Mouse (Mus musculus) retina, postnatal 1 day (tissue): ENCODE results near the gene Mks1.
"Not testable (repeated sequence)": the region's sequence is repeated elsewhere in the genome, so short reads cannot be mapped to it uniquely, and the experiment has no call there.

ENCODE experiments used
- DNase-seq: peaks from one replicate; pipeline ENCODE4 v3.0.0-alpha.2; 2012

Mks1 gene

DNA sequence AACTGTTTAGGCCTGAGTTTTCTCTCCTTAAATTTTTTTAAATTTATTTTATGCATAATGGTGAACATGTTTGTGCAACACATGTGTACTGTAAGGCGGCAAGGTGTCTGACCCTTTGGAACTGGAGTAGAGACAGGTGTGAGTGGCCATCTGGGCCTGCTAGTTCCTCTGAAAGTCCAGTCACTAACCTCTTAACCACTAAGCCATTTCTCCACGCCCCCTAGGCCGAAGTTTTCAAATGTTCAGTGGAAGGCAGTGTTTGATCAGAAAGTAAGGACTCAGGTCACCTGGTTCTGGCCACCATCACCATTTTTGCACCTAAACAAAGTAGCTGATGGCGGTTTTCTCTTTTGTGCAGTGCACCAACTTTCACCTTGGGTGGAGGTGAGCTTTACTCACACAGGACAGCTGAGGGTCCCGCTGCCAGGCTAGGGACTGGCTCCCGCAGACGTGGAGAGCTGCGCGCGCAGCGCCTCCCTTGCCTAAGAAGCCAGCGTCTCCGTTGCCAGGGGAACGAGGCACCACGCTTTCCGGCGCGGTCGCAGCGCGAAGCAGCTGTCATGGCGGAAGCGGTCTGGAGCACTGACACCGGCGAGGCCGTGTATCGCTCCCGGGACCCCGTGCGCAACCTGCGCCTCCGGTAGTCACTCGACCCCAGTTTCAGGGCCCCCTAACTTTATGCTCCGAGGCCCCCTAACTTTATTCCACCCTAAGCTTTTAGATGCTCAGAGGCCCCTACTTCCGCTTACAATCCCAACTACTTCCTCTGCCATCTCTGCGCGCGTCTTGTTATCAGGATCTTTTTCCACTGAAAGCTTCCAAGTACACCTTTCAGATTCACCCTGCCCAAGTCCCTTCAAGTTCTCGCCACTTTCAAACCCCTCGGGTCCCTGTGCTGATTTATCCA, at the start of gene Mks1:
TSS of gene Mks1 (plus strand) at position 526 of the 907 bp plus-strand sequence.
- DNase-seq, result peak; percentile 95

DNA sequence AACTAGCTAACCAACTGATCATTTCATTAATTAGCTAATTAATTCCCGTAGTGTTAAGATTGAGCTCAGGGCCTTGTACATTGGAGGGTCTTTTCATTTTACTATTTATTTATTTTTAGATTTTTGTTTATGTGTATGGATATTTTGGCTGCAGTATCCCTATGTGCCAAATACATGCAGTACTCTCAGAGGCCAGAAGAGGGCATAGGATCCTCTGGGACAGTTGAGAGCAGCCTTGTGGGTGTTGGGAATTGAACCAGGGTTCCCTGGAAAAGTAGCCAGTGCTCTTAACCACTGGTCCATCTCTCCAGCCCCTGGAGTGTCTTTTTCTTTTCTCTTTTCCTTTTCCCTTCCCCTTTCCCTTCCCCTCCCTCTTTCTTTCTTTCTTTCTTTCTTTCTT, 47.6 kb upstream of the Mks1 start:
- DNase-seq, result peak; percentile 48

DNA sequence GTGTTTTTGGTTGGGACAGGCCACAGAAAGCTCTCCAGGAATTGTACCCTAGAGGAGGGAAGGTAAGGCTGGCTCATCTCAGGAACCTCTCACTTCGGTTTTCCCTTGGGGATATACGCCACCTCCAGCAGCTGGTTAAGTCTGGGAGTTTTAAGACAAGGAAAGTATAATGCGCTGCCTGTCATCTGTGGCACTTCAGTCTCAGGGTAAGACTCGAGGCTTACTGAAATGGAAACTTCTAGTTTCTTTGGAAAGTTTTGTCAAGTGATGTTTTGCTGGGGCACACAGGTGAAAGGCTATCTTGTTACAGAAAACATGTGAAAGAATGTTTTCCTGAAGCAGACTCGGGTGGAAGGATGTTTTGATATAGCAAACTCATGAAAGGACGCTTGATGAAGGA, 45.6 kb upstream of the Mks1 start:
- DNase-seq, result no peak

DNA sequence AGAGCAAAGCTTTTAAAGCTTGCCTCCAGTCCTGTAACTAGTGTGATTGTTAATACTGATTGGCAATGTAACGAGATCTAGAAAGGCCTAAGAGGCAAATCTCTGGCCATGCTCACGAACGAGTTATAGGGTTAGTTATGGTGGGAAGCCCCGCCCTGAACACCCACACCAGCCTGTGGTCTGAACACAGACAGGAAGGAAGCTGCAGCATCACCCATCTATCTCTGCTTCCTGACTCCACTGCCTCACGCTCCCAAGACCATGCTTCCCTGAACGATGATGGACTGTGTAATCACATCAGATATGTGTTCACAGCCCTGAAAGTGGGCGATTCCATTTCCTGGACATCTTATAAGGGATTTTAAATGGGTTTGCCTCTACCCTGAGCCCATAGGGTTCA, 44.8 kb upstream of the Mks1 start:
- DNase-seq, result no peak

DNA sequence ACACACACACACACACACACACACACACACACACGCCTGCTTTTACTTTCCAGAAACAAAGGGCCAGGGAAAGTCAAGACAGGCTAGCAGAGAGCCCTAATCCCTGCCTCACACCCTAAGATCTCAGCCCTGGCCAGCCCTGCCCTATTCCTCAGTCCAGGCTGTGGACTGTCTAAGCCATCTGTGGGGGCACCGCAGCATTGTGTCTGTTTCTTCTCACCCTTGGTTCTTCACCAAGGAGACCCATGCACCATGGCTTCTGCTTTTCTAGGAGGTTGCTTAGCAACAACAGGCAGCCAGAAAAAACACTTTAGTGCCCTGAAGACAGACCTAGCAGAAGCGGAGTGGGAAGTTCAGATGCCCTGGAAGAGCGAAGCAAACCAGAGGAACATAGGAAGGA, 41.6 kb upstream of the Mks1 start:
- DNase-seq, result peak; percentile 36

DNA sequence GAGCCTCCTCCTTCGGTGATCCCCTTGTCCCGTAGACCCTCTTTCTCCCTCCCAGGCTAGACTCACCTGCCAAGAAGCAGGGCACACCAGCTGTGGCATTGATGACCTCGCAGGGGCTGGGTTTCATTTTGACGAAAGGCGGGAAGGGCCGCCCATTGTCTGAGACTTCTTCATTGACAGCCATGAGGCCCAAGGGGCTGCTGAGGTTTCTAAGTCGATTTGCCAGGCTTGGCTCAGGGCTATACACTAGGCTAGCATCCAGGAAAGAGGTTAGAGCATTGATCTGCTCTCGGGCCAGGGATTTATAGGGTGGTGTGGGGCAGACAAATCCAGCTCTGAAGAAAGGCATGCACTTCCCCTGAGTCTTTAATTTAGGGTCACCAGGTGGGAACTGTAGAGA, 38.2 kb upstream of the Mks1 start:
- no peak for DNase-seq

DNA sequence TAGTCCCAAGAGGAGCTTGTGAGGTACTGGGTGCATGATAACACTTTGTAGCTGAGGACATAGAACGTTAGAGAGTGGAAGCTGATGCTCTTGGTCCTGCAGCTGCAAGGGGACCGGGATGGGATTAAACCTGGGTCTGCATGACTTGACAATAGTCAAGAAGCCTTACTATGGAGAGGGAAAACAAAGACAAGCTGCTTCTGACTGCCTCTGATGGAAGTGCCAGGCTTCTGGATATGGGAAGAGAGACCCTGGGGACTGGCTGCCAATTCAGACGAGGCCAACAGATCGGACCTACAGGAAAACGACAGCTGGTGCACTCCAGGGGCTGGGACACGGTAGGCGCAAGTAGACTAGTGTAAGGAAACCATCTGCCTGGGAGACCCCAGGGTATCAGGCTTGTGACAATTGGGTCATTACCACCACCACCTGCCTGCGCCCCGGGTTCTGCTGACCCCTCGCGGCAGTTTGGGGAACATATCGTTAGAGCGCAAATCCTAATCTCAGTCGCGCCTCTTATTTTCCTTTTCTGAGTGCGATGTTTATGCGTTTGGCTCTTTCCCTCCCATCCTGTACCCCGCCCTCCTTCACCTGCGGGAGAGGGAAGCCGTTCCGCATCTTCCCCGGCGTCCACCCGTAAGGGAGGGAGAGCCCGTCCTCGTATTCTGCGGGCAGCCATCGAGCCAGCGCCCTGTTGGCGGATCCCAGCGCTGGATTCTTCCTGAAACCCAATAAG, 36.1 kb upstream of the Mks1 start:
- DNase-seq, result peak; percentile 92

DNA sequence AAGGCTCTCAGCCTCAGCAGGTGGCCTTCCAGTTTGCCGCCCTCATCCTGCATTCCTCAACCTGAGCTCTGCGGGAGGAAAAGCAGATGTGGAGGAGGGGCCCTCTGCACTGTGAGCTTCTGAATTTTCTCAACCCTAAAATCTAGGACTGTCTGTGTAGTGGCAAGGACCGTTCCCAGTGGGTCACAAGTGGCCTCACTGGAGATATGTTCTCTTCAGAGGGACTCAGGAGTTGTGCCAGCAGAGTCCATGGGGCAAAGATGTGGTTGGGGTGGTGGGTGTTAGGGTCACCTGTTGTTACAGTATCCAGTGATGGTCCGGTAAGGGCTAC, 35.6 kb upstream of the Mks1 start:
- no peak for DNase-seq

DNA sequence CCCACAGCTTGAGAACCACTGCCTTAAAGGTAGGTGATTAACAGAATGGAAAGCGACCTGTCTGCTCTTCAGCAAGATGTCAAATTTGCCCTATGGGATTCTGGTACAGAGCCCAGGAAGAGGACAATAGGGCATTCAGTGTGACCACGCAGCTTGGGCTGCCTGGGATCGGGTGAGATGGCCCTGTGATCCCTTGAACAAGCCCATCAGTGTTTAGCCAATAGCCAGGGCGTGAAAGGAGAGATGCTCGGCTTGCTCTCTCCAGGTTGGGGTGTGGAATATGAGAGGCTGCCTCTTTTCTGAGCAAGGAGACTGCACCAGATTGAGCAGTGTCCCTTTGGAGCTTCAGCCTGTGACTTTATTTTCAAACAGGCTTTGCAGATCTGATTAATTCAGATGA, 31.5 kb upstream of the Mks1 start:
- DNase-seq, result no peak

DNA sequence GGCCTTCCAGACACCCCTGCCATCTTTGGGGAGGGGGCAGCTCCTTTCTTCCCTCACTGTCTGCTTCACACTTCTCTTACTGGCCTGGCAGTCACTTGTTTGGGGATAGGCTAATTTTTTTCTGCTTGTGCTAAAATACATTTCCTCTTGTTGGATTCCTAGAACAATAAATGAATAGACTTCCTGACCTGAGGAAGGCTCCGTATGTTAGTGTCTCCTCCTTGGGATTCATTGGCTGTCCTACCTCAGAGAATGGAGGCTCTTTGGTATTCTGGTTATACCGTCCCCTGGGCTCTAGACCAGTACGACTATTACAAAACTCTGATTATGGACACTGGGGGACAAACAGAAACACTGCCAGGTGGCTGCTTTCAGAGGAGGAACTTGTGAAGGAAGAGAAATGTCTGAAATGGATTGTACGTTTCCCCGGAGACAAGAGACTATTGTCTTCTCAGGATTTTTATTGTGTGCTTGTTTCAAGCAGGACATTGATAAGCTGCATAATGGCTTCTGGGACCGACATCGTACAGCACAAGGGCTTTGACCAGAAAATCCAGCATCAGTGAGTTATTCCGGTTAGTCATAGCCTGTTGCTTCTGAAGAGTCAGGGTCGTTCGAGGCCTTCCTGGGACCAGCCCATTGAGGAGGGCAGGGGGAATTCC, 24.6 kb upstream of the Mks1 start, which contains the start of gene Lpo:
TSS of gene Lpo (minus strand) at position 51 of the 662 bp plus-strand sequence.
- no peak for DNase-seq

DNA sequence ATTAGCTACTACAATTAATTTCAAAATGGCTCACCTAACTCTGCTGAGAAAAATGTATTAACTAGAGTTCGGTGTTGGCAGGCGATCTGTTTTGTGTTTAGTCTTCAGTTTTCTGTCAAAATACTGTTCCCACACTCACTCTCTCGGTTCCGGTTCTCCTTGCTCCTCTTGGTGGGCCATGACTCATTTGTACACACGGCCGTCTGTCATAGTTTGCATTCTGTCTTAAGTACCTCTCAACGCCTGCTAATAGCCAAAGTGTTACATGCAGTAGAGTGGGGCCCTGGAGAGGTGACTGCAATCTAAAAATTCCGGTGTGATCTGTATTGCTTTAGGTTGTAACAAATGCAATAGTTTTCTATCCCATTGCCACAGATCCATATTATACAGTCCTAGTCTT, 12.3 kb upstream of the Mks1 start:
- DNase-seq, result no peak

DNA sequence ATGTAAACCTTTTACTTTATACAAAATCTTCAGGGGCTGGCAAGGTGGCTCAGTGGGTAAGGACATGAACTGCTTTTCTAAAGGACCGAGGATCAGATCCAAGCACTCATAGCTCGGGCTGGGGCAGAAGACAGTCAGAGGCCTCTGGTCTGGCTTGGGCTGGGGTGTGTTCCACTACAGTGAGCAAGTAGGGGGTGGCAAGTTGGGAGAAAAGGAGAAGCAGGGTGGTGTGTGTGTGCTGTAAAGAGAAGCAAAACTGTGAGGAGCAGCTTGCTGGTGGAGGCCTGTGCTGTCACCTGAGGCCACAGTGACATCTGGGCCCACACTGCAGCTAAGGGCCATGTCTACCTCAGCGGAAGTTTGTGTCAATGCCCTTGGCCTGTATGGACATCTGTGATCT, 11.6 kb upstream of the Mks1 start:
- DNase-seq, result no peak

DNA sequence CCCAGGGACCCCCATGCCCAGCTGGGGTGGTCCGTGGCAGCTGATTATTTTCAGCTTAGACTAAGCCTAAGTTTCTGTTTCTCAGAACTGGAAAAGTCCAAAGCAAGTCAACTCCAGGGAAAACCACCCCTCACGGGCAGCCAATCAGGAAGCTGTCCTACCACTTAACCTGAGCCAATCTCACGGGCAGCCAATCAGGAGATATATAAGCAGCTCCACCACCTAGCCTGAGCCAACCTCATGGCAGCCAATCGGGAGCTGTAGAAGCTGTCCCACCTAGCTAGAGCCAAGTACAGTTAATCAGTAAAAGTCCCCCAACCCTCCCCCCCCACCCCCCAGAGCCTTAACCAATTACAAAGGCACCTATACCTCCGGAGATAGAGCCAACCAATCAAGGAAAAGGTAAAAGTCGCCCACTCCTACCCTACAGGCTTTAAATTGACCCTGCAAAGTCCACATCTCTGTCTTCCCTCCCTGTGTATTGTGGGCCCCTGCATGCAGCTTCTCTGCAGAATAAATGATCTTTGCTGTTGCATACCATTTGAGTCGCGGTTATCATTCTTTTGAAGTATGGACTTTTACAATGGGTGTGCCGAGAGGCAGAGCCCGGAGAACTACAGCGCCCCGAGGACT, 5.9 kb upstream of the Mks1 start:
- no peak for DNase-seq

DNA sequence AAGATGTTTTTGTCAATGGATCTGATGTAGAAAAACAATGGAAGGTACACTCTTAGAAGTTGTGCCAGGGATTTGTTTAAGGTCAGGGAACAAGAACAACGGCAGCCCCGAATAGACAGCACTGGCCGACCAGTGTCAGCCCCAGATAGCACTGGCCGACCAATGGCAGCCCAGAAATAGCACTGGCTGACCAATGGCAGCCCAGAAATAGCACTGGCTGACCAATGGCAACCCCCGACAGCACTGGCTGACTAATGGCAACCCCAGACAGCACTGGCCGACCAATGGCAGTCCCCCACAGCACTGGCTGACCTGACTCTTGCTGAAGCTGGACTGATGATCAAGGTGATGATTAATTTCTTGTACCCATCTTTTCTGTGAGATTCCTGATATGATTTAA, 5.1 kb upstream of the Mks1 start:
- peak; percentile 68 for DNase-seq

DNA sequence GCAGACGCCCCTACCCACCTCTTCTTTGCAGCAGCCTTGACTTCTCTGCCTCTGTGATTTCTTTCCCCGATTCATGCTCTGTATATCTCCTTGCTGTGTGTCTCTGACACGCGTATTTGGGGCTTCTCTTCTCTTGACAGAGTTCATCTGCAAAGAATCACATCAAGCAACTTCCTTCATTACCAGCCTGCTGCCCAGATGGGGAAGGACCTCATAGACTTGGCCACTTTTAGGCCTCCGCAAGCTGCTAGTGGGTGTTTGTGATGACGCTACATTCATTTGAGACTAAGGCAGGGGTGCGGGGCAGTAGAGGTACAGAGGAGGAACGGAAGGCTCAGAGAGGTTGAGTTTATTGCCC, 561 bp downstream of the Mks1 start:
- DNase-seq, result no peak

DNA sequence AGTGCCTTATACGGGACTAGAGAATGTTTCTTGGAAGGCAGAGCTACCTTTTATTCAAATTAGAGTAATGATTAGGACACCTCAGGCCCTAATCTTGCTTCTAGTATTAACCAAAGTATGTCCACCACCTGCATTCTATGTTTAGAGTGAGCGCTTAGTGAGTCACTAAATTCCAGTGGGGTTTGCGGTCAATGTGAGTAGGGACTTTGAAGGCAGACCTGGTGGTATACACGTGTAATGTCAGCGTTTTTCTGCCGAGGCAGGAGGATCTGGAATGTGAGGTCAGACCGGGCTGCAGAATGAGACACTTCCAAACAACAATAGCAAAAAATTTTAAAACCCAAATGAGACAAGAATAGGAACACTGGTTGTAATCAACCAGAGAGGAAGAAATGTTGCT, 1.5 kb downstream of the Mks1 start:
- no peak for DNase-seq

DNA sequence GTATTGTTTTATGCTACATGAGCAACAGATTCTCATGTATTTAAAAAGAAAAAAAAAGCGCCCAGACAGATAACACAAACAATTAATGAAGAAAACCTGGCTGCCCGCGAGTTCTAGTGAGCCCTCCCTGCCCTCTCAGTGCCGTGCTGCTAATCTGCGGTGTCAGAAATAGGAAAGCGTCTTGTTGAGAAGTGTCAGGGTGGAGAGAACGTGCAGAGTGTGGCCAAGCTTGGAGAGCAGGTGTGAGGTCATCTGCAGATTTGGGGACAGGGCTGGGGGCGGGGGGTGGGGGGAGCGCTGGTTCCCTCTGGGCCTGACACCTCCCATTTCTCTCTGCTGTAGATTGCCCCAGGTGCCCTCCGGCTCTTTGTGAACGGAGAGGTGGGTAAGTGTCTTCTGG, 6.3 kb downstream of the Mks1 start:
- DNase-seq, result no peak

DNA sequence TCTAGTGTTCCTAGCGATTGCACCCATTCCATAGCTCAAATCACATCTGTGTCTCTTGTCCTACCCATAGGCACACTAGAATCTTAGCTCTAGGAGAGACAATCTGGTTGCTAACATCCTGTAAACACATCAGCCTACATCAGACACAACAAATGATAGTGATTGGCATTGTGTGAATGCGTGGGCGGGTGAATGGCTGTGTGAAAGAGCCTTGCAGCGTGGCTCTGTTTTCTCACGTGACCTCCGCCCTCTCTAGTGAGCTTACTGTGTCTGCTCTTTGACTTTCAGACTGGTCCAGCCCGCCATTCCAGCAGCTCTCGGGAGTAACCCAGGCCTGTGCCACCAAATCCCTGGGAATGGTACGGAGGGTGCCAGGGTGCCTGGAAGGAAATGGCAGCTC, 7.4 kb downstream of the Mks1 start:
- DNase-seq, result no peak

DNA sequence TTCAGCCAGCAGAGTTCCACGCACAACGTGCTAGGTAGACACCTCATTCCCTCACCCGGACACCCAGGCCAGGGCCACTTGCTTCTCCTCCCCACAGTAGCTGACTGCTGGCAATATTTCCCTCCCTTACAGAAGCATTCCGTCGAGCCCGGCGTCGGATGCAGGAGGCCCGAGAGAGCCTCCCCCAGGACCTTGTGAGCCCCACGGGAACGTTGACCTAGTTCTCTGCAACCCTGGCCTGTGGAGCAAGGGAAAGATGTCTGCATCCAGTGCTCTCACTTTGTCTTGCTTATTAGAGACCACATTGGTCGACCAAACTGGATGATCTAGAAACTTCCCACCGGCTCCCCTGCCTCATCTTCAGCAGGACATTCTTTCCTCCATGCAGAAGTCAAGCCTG, 9.8 kb downstream of the Mks1 start:
- DNase-seq, result no peak

DNA sequence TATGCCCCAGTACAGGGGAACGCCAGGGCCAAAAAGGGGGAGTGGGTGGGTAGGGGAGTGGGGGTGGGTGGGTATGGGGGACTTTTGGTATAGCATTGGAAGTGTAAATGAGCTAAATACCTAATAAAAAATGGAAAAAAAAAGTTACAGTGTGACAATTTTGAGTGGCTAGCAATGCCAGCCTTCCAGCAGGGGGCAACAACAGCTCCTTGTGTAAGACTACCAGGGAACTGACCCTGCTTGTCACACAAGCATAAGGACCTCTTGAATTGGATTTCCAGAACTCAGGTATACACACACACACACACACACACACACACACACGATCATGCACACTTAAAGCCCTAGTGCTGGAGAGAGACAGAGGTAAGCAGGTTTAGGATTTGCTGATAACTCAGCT, 13.9 kb downstream of the Mks1 start:
- not testable (repeated sequence) for DNase-seq

DNA sequence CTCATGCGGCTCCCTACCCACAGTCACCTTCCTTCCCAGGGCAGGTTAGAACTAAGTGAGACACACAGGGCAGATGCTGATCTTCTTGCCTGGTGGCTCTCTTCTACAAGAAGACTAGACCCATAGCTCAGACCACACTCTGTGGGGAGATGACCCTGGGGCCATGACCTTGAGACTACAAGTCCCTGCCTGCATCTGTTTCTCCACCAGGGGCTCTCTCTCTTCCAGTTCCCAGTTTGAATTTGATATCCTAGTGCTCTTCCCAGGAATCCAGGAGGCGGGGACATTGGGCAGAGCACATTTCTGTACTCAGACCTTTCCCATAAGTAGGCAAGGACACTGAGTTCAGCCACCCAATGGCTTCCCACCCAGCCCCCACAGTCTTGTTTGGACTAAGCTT, 17.1 kb downstream of the Mks1 start:
- no peak for DNase-seq

DNA sequence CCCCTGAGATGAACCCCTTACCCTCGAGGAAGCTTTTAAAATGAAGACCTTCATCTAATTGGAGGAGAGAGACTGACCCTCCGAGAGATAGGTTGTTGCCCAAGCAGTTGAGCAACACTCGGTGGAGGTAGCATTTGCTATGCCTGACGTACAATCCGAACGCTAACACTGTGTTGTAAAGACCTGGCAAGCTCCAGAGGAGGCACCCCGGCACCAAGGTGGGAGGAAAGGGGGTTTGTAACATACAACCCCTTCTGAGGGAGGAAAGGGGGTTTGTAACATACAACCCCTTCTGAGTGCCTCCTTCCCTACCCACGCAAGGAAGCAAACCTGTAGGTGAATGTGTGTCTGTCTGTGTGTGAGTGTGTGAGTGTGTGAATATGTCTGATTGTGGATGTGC, 18.8 kb downstream of the Mks1 start:
- DNase-seq, result peak; percentile 24

DNA sequence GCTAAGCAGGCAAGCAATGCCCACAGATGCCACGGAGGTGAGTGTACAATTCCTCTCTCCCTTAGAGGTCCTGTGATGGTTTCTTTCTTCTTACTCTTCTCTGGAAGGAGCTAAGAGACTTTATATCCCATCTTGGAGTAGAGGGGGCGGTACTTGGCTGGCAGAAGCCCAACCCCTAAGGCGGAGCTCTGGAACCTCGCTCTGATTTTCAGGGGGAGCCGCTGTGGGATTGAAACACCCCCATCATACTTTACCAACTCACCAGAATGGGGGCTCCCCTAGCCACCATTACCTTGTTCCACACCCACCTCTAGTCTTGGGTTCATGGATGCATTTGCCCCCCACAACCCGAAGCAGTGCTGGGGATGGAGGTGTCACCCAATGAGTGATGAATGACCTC, 22.4 kb downstream of the Mks1 start, which contains the start of gene Epx:
TSS of gene Epx (minus strand) at position 101 of the 400 bp plus-strand sequence.
- no peak for DNase-seq
